Mouse (Mus musculus) kidney, adult 2 months (tissue): ENCODE measurements around the gene Adat3.

ENCODE experiments used
- CTCF ChIP-seq: fragments of 200-500 bp; conservative IDR thresholded peaks from 2 replicates; pipeline ENCODE4 v1.5.1; 2011; ENCODE audit warnings: low read depth, mild to moderate bottlenecking, control low read depth, low read length, moderate library complexity, mixed read lengths; ENCODE audit not compliant: insufficient read depth, insufficient read length
- POLR2A ChIP-seq: fragments of 200-500 bp; IDR thresholded peaks from one replicate; pipeline ENCODE4 v1.6.1; 2011; ENCODE audit warnings: low read depth, low read length, control low read depth

- TF ChIP-seq POLR2A (no peak), CTCF (no peak)
These were observed 49.1 kb upstream of the Adat3 start for GRCm38 (mm10) chr10:80553575-80553974.
